Mouse (Mus musculus): ENCODE results near the gene Ciita. TPM values are rescaled to one million over a fixed set of nuclear protein-coding genes. Genes with fewer than 3 reads are reported as not detected.

The Ciita gene
- total RNA-seq, 1 experiment from 2014 or later = 1.2 TPM

- DNase-seq = peak; percentile 77
Measured at GRCm38 (mm10) chr16:10520908-10521614, 41.2 kb downstream of the Ciita start.

GRCm38 (mm10) chr16:10522811-10523210 is 43.0 kb downstream of the Ciita start:
- peak; percentile 81 for DNase-seq

- no peak for DNase-seq
Measured at GRCm38 (mm10) chr16:10523650-10524049, 43.8 kb downstream of the Ciita start.

GRCm38 (mm10) chr16:10524866-10525609 is 45.2 kb downstream of the Ciita start:
- no peak for DNase-seq

- no peak for DNase-seq
Measured at GRCm38 (mm10) chr16:10525610-10525980, 45.7 kb downstream of the Ciita start.

- no peak for DNase-seq
Measured at GRCm38 (mm10) chr16:10527046-10527644, 47.3 kb downstream of the Ciita start.

GRCm38 (mm10) chr16:10528382-10528781 is 48.5 kb downstream of the Ciita start:
- DNase-seq = no peak

- no peak for DNase-seq
Measured at GRCm38 (mm10) chr16:10530179-10530578, 50.3 kb downstream of the Ciita start.

GRCm38 (mm10) chr16:10533781-10534180 is 53.9 kb downstream of the Ciita start:
- DNase-seq = no peak

- peak; percentile 29 for DNase-seq
Measured at GRCm38 (mm10) chr16:10534567-10534966, 54.7 kb downstream of the Ciita start.

GRCm38 (mm10) chr16:10536323-10536722 is 56.5 kb downstream of the Ciita start:
- no peak for DNase-seq

- DNase-seq = no peak
Measured at GRCm38 (mm10) chr16:10536961-10537360, 57.1 kb downstream of the Ciita start.

- DNase-seq = no peak
Measured at GRCm38 (mm10) chr16:10540763-10541597, 61.1 kb downstream of the Ciita start.

- DNase-seq = no peak
Measured at GRCm38 (mm10) chr16:10541598-10541930, 61.7 kb downstream of the Ciita start.

GRCm38 (mm10) chr16:10542266-10542665 is 62.4 kb downstream of the Ciita start:
- DNase-seq = no peak

- peak; percentile 95 for DNase-seq
Measured at GRCm38 (mm10) chr16:10542698-10543365, 63.0 kb downstream of the Ciita start, which contains the start of gene Dexi. Gene Dexi (minus strand): TSS chr16:10543054.

GRCm38 (mm10) chr16:10544995-10545622 is 65.2 kb downstream of the Ciita start, which contains the start of gene Clec16a:
Gene Clec16a (plus strand): TSS chr16:10545339.
- peak; percentile 97 for DNase-seq

- no peak for DNase-seq
Measured at GRCm38 (mm10) chr16:10546865-10547264, 67.0 kb downstream of the Ciita start.

GRCm38 (mm10) chr16:10548938-10549337 is 69.1 kb downstream of the Ciita start:
- DNase-seq = no peak

GRCm38 (mm10) chr16:10549600-10549999 is 69.7 kb downstream of the Ciita start:
- no peak for DNase-seq

GRCm38 (mm10) chr16:10551592-10551991 is 71.7 kb downstream of the Ciita start:
- no peak for DNase-seq
